Mouse (Mus musculus) hematopoietic stem cell, adult 5-6 weeks (primary cell): ENCODE measurements around the gene Foxl1. TPM values are rescaled to one million over a fixed set of nuclear protein-coding genes. Genes with fewer than 3 reads are reported as not detected.
A peak's percentile ranks its signal among the peaks of the same experiment; 100 is the strongest.
"Not testable (repeated sequence)": the region's sequence is repeated elsewhere in the genome, so short reads cannot be mapped to it uniquely, and the experiment has no call there.

ENCODE experiments used
- ATAC-seq, 2 experiments: fragments of 125-278 bp in 1 of 2; replicated peaks in 1 of 2; 2 replicates each; pipeline ENCODE4 v1.8.0; 2016 to 2017; ENCODE audit warnings: inconsistent platforms in 2 of 2, mild to moderate bottlenecking in 2 of 2, moderate number of reproducible peaks in 2 of 2, low read depth in 1 of 2, moderate TSS enrichment in 1 of 2; ENCODE audit not compliant: low FRiP score in 2 of 2, poor library complexity in 2 of 2, severe bottlenecking in 2 of 2, insufficient read depth in 1 of 2, low TSS enrichment in 1 of 2
- total RNA-seq: library from RNA; stranded (forward); fragments of 172-1452, 232-1000 nt; gene quantifications from 2 replicates; pipeline ENCODE4 v1.2.3, GENCODE M21; 2017

The Foxl1 gene
- total RNA-seq, 1 experiment from 2014 or later, result not detected

DNA sequence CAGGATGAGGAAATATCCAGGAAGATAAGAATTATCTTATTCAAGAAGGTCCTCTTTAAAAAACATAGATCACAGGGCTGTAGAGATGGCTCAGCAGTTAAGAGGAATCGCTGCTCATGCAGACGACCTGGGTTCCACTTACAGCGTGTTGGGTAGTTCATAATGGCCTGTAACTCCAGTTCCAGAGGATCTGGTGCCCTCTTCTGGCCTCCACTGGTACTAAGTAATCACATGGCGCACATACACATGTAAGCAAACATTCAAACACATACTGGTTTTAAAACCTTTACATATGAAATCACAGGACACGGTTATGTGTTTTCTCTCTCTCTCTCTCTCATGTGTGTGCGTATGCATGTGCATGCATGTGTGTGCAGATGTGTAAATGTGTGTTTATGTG is 9.1 kb downstream of the Foxl1 start:
- ATAC-seq, result no peak

- not testable (repeated sequence) for ATAC-seq
Observed at GRCm38 (mm10) chr8:121145457-121146134, 17.9 kb downstream of the Foxl1 start.

GRCm38 (mm10) chr8:121148573-121149083 is 20.9 kb downstream of the Foxl1 start:
- ATAC-seq, result no peak

GRCm38 (mm10) chr8:121152394-121152793 is 24.7 kb downstream of the Foxl1 start:
- no peak for ATAC-seq

GRCm38 (mm10) chr8:121156990-121157491 is 29.3 kb downstream of the Foxl1 start:
- peak in 1 of 2 experiments; percentile 24; a peak in 1 of 4 replicates for ATAC-seq

GRCm38 (mm10) chr8:121158812-121159211 is 31.1 kb downstream of the Foxl1 start:
- ATAC-seq, result no peak

GRCm38 (mm10) chr8:121161437-121161836 is 33.7 kb downstream of the Foxl1 start:
- ATAC-seq, result no peak

- no peak for ATAC-seq
Observed at GRCm38 (mm10) chr8:121162413-121162812, 34.7 kb downstream of the Foxl1 start.

DNA sequence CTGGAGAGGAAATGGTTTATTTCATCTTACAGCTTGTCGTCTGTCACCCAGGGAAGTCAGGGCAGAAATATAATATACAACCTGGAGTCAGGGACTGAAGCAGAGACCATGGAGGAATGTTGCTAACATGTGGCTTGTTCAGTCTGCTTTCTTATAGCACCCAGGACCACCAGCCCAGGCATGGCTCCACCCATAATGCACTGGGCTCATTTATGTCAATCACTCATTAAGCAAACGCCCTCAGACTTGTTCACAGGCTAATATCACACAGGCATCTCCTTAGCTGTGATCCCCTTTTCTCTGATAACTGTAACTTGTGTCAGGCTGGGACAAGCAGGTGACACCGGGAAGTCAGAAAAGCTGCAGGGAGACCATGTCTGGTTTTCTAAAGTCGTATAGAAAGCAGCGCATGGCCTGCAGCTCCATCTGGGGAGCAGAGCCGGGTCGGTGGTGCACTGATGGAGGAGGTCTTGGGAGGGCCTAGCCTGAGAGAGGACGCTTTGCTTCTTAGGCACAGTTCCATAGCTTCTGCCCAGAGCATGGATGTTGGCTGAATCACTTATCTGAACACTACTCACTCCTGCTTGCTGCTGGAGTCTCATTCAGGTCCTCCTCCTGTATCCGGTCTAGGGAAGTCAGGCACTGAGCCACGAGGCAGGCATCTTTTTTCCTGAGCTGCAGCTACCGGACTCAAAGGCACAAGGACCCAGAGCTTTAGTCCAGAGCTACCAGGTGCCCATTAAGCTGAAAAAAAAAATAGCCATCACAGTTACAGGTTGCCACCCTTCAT is 35.4 kb downstream of the Foxl1 start:
- ATAC-seq, result no peak

GRCm38 (mm10) chr8:121164017-121164469 is 36.3 kb downstream of the Foxl1 start:
- peak in 1 of 2 experiments; percentile 30; a peak in 1 of 4 replicates for ATAC-seq

- ATAC-seq, result no peak
Observed at GRCm38 (mm10) chr8:121168033-121168432, 40.3 kb downstream of the Foxl1 start.

- ATAC-seq, result no peak
Observed at GRCm38 (mm10) chr8:121170116-121170515, 42.4 kb downstream of the Foxl1 start.

GRCm38 (mm10) chr8:121170626-121171552 is 43.1 kb downstream of the Foxl1 start:
- peak; percentile 55 to 60 for ATAC-seq

- ATAC-seq, result no peak
Observed at GRCm38 (mm10) chr8:121172567-121172966, 44.8 kb downstream of the Foxl1 start.

DNA sequence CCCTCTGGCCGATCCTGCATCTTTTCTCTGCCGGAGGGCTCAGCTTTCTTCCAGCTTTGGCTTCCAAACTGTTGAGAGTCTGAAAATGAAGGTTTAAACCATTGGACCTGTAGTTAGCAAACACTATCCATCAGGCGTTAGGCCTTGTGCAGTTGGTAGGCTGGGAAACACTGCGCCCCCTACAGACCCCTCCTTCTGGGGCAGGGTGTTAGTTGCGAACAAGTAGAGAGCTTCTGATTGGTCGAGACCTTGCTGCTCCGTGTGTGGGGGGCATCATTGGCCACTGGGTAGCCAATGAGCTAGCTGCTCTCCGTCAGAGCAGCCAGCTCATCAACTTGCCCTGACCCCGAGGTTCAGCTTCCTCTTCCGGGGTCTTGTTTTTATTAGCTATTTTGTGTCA is 46.4 kb downstream of the Foxl1 start:
- ATAC-seq, result no peak

DNA sequence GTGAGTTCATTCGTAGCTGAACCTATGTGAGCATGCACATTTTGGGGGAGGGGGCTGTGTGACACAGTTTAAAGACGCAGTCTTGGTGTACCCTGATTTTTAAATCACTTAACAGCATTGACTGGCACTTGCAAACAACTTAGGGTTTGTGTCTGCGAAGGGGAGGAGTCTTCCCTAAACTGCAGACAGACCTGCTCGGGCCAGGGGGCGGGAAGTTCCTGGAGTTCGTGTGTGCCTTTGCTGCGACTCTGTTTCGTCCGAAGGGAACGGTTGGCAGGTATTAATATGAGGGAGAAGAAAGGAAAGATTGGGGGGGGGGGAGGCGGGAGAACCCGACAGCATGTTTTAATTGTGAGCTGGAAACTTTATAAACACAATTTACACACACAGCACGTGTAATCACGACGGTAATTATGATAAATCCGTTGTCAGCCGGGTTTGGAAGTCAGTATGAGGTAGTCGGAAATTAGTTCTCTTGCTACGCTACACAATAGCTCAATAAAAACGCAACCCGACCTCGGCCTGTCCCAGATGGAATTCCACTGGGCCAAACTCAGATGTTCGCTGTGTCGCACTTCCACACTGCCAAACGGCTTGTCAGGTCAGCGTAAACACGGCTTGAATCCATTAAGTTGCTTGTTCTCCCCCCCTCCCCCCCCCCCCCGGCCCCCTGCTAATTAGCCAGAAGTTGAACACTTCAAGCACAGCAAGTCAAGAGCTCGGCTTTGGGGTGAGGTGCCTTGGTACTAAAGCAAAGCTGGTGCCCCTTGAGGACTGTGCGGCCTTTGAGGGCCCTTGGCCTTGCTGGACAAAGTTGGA is 47.2 kb downstream of the Foxl1 start:
- no peak for ATAC-seq
